Mouse (Mus musculus) erythroblast, adult 5-6 weeks (primary cell): ENCODE measurements around the gene Dusp1. TPM values are rescaled to one million over a fixed set of nuclear protein-coding genes. Genes with fewer than 3 reads are reported as not detected.

Experiments
- ATAC-seq: replicated peaks from 2 replicates; pipeline ENCODE4 v1.8.0; 2016; ENCODE audit warnings: moderate number of reproducible peaks, mild to moderate bottlenecking, moderate TSS enrichment, inconsistent platforms; ENCODE audit not compliant: poor library complexity, low FRiP score, severe bottlenecking
- total RNA-seq, 2 experiments: library from RNA; stranded (forward) in 1 of 2; stranded (reverse) in 1 of 2; fragments of 150-400 nt in 1 of 2; fragments of 200-764, 138-1000 nt in 1 of 2; gene quantifications; 2 replicates each; pipeline versions ENCODE4 v1.2.3 to v1.2.4; 2015 to 2017; ENCODE audit warnings: low replicate concordance in 2 of 2

Dusp1 gene
- total RNA-seq, 2 experiments from 2014 or later = 9.5 to 54.8 TPM

GRCm38 (mm10) chr17:26484626-26485421 lies 77.1 kb downstream of the Dusp1 start:
- no peak for ATAC-seq

GRCm38 (mm10) chr17:26480956-26481355 lies 81.0 kb downstream of the Dusp1 start:
- ATAC-seq = no peak

GRCm38 (mm10) chr17:26479619-26480018 lies 82.3 kb downstream of the Dusp1 start:
- no peak for ATAC-seq

GRCm38 (mm10) chr17:26478672-26479071 lies 83.3 kb downstream of the Dusp1 start:
- no peak for ATAC-seq

- ATAC-seq = no peak
Observed at GRCm38 (mm10) chr17:26476871-26477270, 85.1 kb downstream of the Dusp1 start.

GRCm38 (mm10) chr17:26468102-26468894 lies 93.6 kb downstream of the Dusp1 start:
- no peak for ATAC-seq

GRCm38 (mm10) chr17:26467619-26468018 lies 94.3 kb downstream of the Dusp1 start:
- ATAC-seq = no peak

GRCm38 (mm10) chr17:26466741-26467150 lies 95.2 kb downstream of the Dusp1 start:
- no peak for ATAC-seq

GRCm38 (mm10) chr17:26464972-26465371 lies 97.0 kb downstream of the Dusp1 start:
- no peak for ATAC-seq

GRCm38 (mm10) chr17:26464481-26464880 lies 97.4 kb downstream of the Dusp1 start:
- ATAC-seq = no peak

GRCm38 (mm10) chr17:26463984-26464383 lies 97.9 kb downstream of the Dusp1 start:
- ATAC-seq = no peak

GRCm38 (mm10) chr17:26463432-26463831 lies 98.5 kb downstream of the Dusp1 start:
- ATAC-seq = no peak

GRCm38 (mm10) chr17:26462634-26463170 lies 99.2 kb downstream of the Dusp1 start:
- peak; percentile 51; the same call in 1 of the 2 replicates for ATAC-seq

- no peak for ATAC-seq
Observed at GRCm38 (mm10) chr17:26458049-26458448, 103.9 kb downstream of the Dusp1 start.

- no peak for ATAC-seq
Observed at GRCm38 (mm10) chr17:26457506-26457905, 104.4 kb downstream of the Dusp1 start.

Other genes starting within 250 kb of the Dusp1 start
- gene Neurl1b, start 147.3 kb downstream of the Dusp1 start, total RNA-seq (2015; ENCODE audit: low replicate concordance) = 0.42 and 1.7 TPM in 2 replicates
- gene Neurl1b, start 147.3 kb downstream of the Dusp1 start, total RNA-seq (2017; ENCODE audit: low replicate concordance) = 0.14 and 0.77 TPM in 2 replicates
- 23.4 and 26.1 TPM in 2 replicates for gene Ergic1, start 639 bp downstream of the Dusp1 start, total RNA-seq (2015; ENCODE audit: low replicate concordance)
- gene Ergic1, start 639 bp downstream of the Dusp1 start, total RNA-seq (2017; ENCODE audit: low replicate concordance) = 2.1 and 10.3 TPM in 2 replicates
- 119 and 130 TPM in 2 replicates for gene Atp6v0e, start 101.1 kb upstream of the Dusp1 start, total RNA-seq (2015; ENCODE audit: low replicate concordance)
- 100 and 176 TPM in 2 replicates for gene Atp6v0e, start 101.1 kb upstream of the Dusp1 start, total RNA-seq (2017; ENCODE audit: low replicate concordance)
- 25.9 and 33.4 TPM in 2 replicates for gene Crebrf, start 153.5 kb upstream of the Dusp1 start, total RNA-seq (2015; ENCODE audit: low replicate concordance)
- gene Crebrf, start 153.5 kb upstream of the Dusp1 start, total RNA-seq (2017; ENCODE audit: low replicate concordance) = 65.0 and 158 TPM in 2 replicates
- gene Bnip1, start 218.9 kb upstream of the Dusp1 start, total RNA-seq (2015; ENCODE audit: low replicate concordance) = 1.2 and 7.1 TPM in 2 replicates
- 6.4 and 8.3 TPM in 2 replicates for gene Bnip1, start 218.9 kb upstream of the Dusp1 start, total RNA-seq (2017; ENCODE audit: low replicate concordance)